Mouse (Mus musculus) lung, embryonic 15.5 days (tissue): ENCODE data around the gene Sik3. TPM values are rescaled to one million over a fixed set of nuclear protein-coding genes. Genes with fewer than 3 reads are reported as not detected.

ENCODE experiments used
- ATAC-seq: fragments of 200-750 bp; cut with Nextera tagmentation; 2 replicates; pipeline ENCODE4 v1.8.0; 2017; ENCODE audit warnings: moderate number of reproducible peaks, borderline replicate concordance; ENCODE audit not compliant: low FRiP score, low TSS enrichment; ENCODE audit errors: extremely low read depth
- H3K27ac ChIP-seq: fragments of 300-500 bp; sonication (generic); 2 replicates; pipeline ENCODE4 v1.5.1; 2015; ENCODE audit warnings: moderate library complexity, mild to moderate bottlenecking, inconsistent platforms
- H3K27me3 ChIP-seq: fragments of 300-500 bp; sonication (generic); 2 replicates; pipeline ENCODE4 v1.6.1; 2015; ENCODE audit warnings: inconsistent platforms
- H3K36me3 ChIP-seq: fragments of 300-500 bp; sonication (generic); 2 replicates; pipeline ENCODE4 v1.6.1; 2015; ENCODE audit warnings: inconsistent platforms
- H3K4me1 ChIP-seq: fragments of 300-500 bp; sonication (generic); 2 replicates; pipeline ENCODE4 v1.6.1; 2015; ENCODE audit warnings: inconsistent platforms
- H3K4me2 ChIP-seq: fragments of 300-500 bp; sonication (generic); 2 replicates; pipeline ENCODE4 v1.6.1; 2015; ENCODE audit warnings: inconsistent platforms, mild to moderate bottlenecking, moderate library complexity
- H3K4me3 ChIP-seq: fragments of 300-500 bp; sonication (generic); 2 replicates; pipeline ENCODE4 v1.5.1; 2015; ENCODE audit warnings: mild to moderate bottlenecking, inconsistent platforms
- H3K9ac ChIP-seq: fragments of 300-500 bp; sonication (generic); 2 replicates; pipeline ENCODE4 v1.6.1; 2015; ENCODE audit warnings: inconsistent platforms
- H3K9me3 ChIP-seq: fragments of 300-500 bp; sonication (generic); 2 replicates; pipeline ENCODE4 v1.6.1; 2016; ENCODE audit warnings: inconsistent platforms
- WGBS: fragments of 180-500 bp; shearing (Covaris S2); methylation state at CpG from one replicate; pipeline ENCODE4 v1.1.7; 2015; 5-methylcytosine and 5-hydroxymethylcytosine counted together
- polyA plus RNA-seq: library from polyadenylated mRNA; unstranded; fragments of >200 nt; fragmentation: Nextera tagmentation; extraction: Ambion mirVana; gene quantifications from 2 replicates; pipeline ENCODE4 v1.2.1, GENCODE M21; 2015

Sik3 gene
- polyA plus RNA-seq, 1 experiment from 2014 or later, result 12.8 TPM

DNA sequence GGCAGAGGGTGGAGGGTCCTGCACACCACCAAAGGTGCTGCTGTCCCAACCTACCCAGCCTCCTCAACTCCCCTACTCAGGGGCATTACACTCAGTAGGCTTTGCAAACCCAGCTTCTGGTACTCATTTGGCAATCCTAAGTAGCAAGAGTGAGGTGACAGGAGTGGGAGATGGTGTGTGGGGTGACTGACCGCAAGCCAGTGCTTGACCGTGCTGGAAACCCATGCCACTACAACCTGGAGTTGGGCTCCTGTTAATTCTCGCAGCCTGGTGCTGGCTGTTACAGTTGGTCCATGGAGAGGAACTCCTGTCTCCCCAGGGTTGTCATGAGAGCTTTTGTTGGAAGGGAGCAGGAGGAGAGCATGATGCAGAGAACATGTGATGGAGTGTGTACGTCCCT, 258.2 kb downstream of the Sik3 start:
- peaks cover 27% of the 10 kb centered on the region; the same call in 1 of the 2 replicates for H3K27me3 ChIP-seq
- H3K36me3 ChIP-seq, result peaks cover 15% of the 10 kb centered on the region; the same call in 1 of the 2 replicates
- ATAC-seq, result no peak
- 90% methylated on average over 4 of the region's 4 CpGs for WGBS
- no peak overlapping the region for H3K4me3 ChIP-seq
- H3K4me1 ChIP-seq, result peaks cover 11% of the 10 kb centered on the region
- no peaks in the 10 kb centered on the region for H3K9me3 ChIP-seq
- no peak overlapping the region for H3K9ac ChIP-seq
- no peak overlapping the region for H3K4me2 ChIP-seq
- H3K27ac ChIP-seq, result no peak overlapping the region

GRCm38 (mm10) chr9:46272070-46272469, 259.4 kb downstream of the Sik3 start:
- Histone ChIP-seq H3K27me3 (peaks cover 27% of the 10 kb centered on the region; the same call in 1 of the 2 replicates), H3K9ac (no peak overlapping the region), H3K4me2 (no peak overlapping the region), H3K4me1 (peaks cover 11% of the 10 kb centered on the region), H3K36me3 (peaks cover 28% of the 10 kb centered on the region), H3K27ac (no peak overlapping the region), H3K9me3 (no peaks in the 10 kb centered on the region), H3K4me3 (no peak overlapping the region)
- ATAC-seq, result no peak
- WGBS, result 77% methylated on average over 9 of the region's 9 CpGs

DNA sequence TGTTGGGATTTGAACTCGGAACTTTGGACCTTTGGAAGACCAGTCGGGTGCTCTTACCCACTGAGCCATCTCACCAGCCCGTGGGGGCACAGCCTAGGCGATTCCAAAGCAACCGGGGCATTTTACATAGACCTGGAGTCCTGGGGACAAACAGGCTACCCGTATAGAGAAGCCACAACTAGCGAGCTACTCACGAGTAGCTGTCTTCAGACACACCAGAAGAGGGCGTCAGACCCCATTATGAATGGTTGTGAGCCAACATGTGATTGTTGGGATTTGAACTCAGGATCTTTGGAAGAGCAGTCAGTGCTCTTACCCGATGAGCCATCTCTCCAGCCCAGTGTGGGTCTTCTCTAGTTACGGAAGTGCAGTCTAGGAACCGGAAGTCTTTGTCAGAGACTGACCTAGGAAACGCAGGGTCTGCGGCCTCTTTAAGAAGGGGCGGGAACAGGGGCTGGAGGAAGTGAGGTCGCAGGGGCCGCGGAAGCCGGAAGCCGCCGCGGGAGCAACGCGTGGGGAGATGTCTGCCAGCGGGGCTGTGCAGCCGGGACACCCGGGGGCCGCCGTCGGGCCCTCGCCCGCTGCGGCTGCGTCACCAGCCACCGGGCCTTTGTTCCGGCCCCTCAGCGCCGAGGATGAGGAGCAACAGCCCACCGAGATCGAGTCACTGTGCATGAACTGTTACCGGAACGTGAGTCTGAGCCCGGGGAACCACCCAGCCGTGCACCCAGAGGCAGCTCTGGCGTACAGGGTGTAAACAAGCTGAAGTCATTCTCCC, 260.2 kb downstream of the Sik3 start, which contains the start of gene Zpr1:
Gene Zpr1 (plus strand): TSS at position 388 of the 778 bp plus-strand sequence.
- H3K9me3 ChIP-seq, result no peaks in the 10 kb centered on the region

More for the DNA sequence above, 260.2 kb downstream of the Sik3 start, which contains the start of gene Zpr1:
- Histone ChIP-seq H3K4me3 (peak within 1 kb of the TSS; percentile 87), H3K4me1 (peaks cover 11% of the 10 kb centered on the region), H3K36me3 (peaks cover 36% of the 10 kb centered on the region), H3K4me2 (peak within 1 kb of the TSS; percentile 81), H3K27me3 (peaks cover 27% of the 10 kb centered on the region; the same call in 1 of the 2 replicates), H3K27ac (peak within 1 kb of the TSS; percentile 55), H3K9ac (peak within 1 kb of the TSS; percentile 56)
- ATAC-seq, result peak; percentile 94
- 5% methylated on average over 45 of the region's 45 CpGs for WGBS

Other genes with a start within 250 kb of the Sik3 start
- gene Cep164, start 184.1 kb upstream of the Sik3 start, polyA plus RNA-seq, result 21.5 and 22.1 TPM in 2 replicates
- 25.2 and 26.2 TPM in 2 replicates for gene Bace1, start 174.2 kb upstream of the Sik3 start, polyA plus RNA-seq
- gene Pcsk7, start 106.3 kb upstream of the Sik3 start, polyA plus RNA-seq, result 20.3 and 25.4 TPM in 2 replicates
- gene Rnf214, start 105.9 kb upstream of the Sik3 start, polyA plus RNA-seq, result 43.2 and 51.1 TPM in 2 replicates
- gene Tagln, start 76.8 kb upstream of the Sik3 start, polyA plus RNA-seq, result 135 and 151 TPM in 2 replicates
- gene Sidt2, start 57.6 kb upstream of the Sik3 start, polyA plus RNA-seq, result 31.6 and 36.9 TPM in 2 replicates
- 174 and 175 TPM in 2 replicates for gene Pafah1b2, start 130 bp upstream of the Sik3 start, polyA plus RNA-seq
- 6.6 and 29.8 TPM in 2 replicates for gene Apoa1, start 215.8 kb downstream of the Sik3 start, polyA plus RNA-seq
- gene Apoc3, start 222.8 kb downstream of the Sik3 start, polyA plus RNA-seq, result not detected in 2 replicates
- 0.31 TPM in 1 of 2 replicates, not detected in the other for gene Apoa4, start 227.9 kb downstream of the Sik3 start, polyA plus RNA-seq